Mouse (Mus musculus) spleen, adult 2 months (tissue): ENCODE results near the gene Serinc2.

Source experiments
- CTCF ChIP-seq: fragments of 200-500 bp; IDR thresholded peaks from 2 replicates; pipeline ENCODE4 v1.5.1; 2011; ENCODE audit warnings: mild to moderate bottlenecking, inconsistent platforms; ENCODE audit not compliant: insufficient read depth, insufficient read length, insufficient replicate concordance; ENCODE audit errors: extremely low read depth
- POLR2A ChIP-seq: fragments of 200-500 bp; IDR thresholded peaks from 2 replicates; pipeline ENCODE4 v1.6.1; 2011; ENCODE audit warnings: low read depth, low read length, inconsistent platforms

DNA sequence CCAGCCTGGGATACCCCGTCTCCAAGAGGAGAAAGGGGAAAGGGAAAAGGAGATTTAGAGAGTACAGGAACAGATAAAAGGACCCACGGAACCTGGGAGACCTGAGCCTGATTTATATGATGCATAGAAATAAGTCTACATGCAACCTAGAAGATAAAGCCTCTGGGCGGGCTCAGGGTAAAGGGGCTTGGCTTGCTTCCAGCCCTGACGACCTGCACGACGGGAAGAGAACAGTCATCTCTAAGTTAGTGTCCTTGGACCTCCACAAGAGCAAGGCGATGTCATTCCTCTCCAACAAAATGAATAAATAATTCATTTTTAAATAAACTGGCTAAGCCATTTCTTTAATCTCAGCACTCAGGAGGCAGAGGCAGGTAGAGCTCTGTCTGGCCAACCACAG, 43.6 kb upstream of the Serinc2 start:
- TF ChIP-seq CTCF (no peak), POLR2A (no peak)
